Comparison of ENCODE assay signal across 24 mouse cellular contexts in the genomic region with DNA sequence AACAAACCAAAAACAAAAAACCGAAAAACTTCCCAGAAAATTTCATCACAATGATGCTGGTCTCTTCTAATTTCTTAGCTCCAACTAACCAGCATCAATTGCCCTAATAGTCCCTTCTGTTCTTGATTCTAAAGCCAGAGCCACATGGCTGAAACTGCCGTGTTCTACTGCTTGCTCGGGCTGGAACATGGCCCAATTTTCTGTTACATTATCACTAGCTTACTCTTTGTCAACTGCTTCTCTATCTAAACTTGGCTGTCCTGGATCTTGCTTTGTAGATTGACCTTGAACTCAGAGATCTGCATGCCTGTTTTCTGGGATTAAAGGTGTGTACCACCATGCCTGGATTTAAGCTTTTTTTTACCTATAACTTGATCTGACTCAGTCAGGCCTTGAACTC. TPM values are rescaled to one million over a fixed set of nuclear protein-coding genes. Genes with fewer than 3 reads are reported as not detected.
DNase-seq lines count a peak whose midpoint lies in the region; ATAC-seq lines count a peak whose summit lies in the region.
"Had no signal": no experiment of that assay in that cellular context is flagged by ENCODE, and none has a peak within 500 bp of the region (broad histone marks: within the 10 kb centered on the region; RNA-seq: fewer than 3 reads in every experiment).

No protein-coding gene starts in this region.

- H3K4me1 ChIP-seq in kidney, embryonic 16.5 days (ENCODE audit: insufficient read depth, low read length): peaks cover 3% of the 10 kb centered on the region; the same call in 1 of the 2 replicates
- no peaks in the 10 kb centered on the region for H3K4me1 ChIP-seq in midbrain, embryonic 11.5 days (ENCODE audit: control insufficient read depth, insufficient read depth, low read length)
- H3K4me1 ChIP-seq: hindbrain, embryonic 15.5 days had no signal

- H3K27me3 ChIP-seq in kidney, embryonic 16.5 days (ENCODE audit: insufficient read depth, low read length): no peaks in the 10 kb centered on the region
- H3K27me3 ChIP-seq in midbrain, embryonic 11.5 days (ENCODE audit: control insufficient read depth, insufficient read depth, low read length): no peaks in the 10 kb centered on the region
- H3K27me3 ChIP-seq: embryonic facial prominence, embryonic 13.5 days; forebrain, embryonic 12.5 days; forebrain, embryonic 15.5 days; hindbrain, embryonic 12.5 days; hindbrain, embryonic 15.5 days had no signal

- no peak overlapping the region for H3K9ac ChIP-seq in kidney, embryonic 16.5 days (replicated peaks; ENCODE audit: low read length)
- H3K9ac ChIP-seq in midbrain, embryonic 11.5 days (ENCODE audit: low read length): no peak overlapping the region
- H3K9ac ChIP-seq: embryonic facial prominence, embryonic 13.5 days; forebrain, embryonic 12.5 days; forebrain, embryonic 15.5 days; hindbrain, embryonic 12.5 days; hindbrain, embryonic 15.5 days had no signal

- H3K4me3 ChIP-seq in kidney, embryonic 16.5 days (ENCODE audit: low read length): no peak overlapping the region
- H3K4me3 ChIP-seq in midbrain, embryonic 11.5 days (ENCODE audit: low read depth, low read length): no peak overlapping the region
- H3K4me3 ChIP-seq: embryonic facial prominence, embryonic 10.5 days; embryonic facial prominence, embryonic 13.5 days; erythroblast, embryonic 14.5 days; forebrain, embryonic 12.5 days; forebrain, embryonic 15.5 days; heart, adult 2 months; hindbrain, embryonic 12.5 days; hindbrain, embryonic 15.5 days had no signal

- no peaks in the 10 kb centered on the region for H3K36me3 ChIP-seq in kidney, embryonic 16.5 days (ENCODE audit: insufficient read depth, low read length)
- no peaks in the 10 kb centered on the region for H3K36me3 ChIP-seq in midbrain, embryonic 11.5 days (ENCODE audit: control insufficient read depth, insufficient read depth, low read length)
- H3K36me3 ChIP-seq: embryonic facial prominence, embryonic 10.5 days; embryonic facial prominence, embryonic 13.5 days; forebrain, embryonic 12.5 days; forebrain, embryonic 15.5 days; hindbrain, embryonic 12.5 days; hindbrain, embryonic 15.5 days had no signal

- H3K4me2 ChIP-seq in kidney, embryonic 16.5 days (replicated peaks; ENCODE audit: low read depth, low read length): no peak overlapping the region
- no peak overlapping the region for H3K4me2 ChIP-seq in midbrain, embryonic 11.5 days
- H3K4me2 ChIP-seq: embryonic facial prominence, embryonic 13.5 days; forebrain, embryonic 12.5 days; forebrain, embryonic 15.5 days; heart, embryonic 11.5 days; hindbrain, embryonic 12.5 days; hindbrain, embryonic 15.5 days had no signal

- no peaks in the 10 kb centered on the region for H3K9me3 ChIP-seq in kidney, embryonic 16.5 days (ENCODE audit: low read length)
- no peaks in the 10 kb centered on the region for H3K9me3 ChIP-seq in midbrain, embryonic 11.5 days (ENCODE audit: control insufficient read depth, low read length)
- H3K9me3 ChIP-seq: embryonic facial prominence, embryonic 10.5 days; embryonic facial prominence, embryonic 13.5 days; forebrain, embryonic 12.5 days; forebrain, embryonic 15.5 days; hindbrain, embryonic 12.5 days; hindbrain, embryonic 15.5 days had no signal

- H3K27ac ChIP-seq in kidney, embryonic 16.5 days (ENCODE audit: low read length): no peak overlapping the region
- no peak overlapping the region for H3K27ac ChIP-seq in midbrain, embryonic 11.5 days (ENCODE audit: low read depth, low read length)
- H3K27ac ChIP-seq: embryonic facial prominence, embryonic 10.5 days; embryonic facial prominence, embryonic 13.5 days; forebrain, embryonic 12.5 days; forebrain, embryonic 15.5 days; heart, adult 2 months; hindbrain, embryonic 12.5 days; hindbrain, embryonic 15.5 days had no signal

- DNase-seq in heart, adult 11 months: peak; percentile 62
- no peak for DNase-seq in heart, adult 8-10 months (ENCODE audit: low spot score)
- peak; percentile 13 to 46 for DNase-seq in kidney, postnatal 36 days
- DNase-seq in midbrain, embryonic 11.5 days (ENCODE audit: low spot score, missing footprints): no peak
- DNase-seq: adrenal gland, adult 8-10 months; adrenal gland, postnatal 25 days; cerebellum, adult 11-12 months; cerebellum, adult 8-10 months; cerebellum, postnatal 10 days; cerebellum, postnatal 36 days; embryo, embryonic 11 days; gastrocnemius, postnatal 25 days; heart, adult 2 months had no signal

- WGBS in kidney, embryonic 16.5 days: 88% methylated on average over 3 of the region's 3 CpGs
- WGBS in midbrain, embryonic 11.5 days: 90% methylated on average over 3 of the region's 3 CpGs

- no peak for ATAC-seq in kidney, embryonic 16.5 days (ENCODE audit: low FRiP score, low TSS enrichment)
- ATAC-seq in megakaryocyte progenitor cell, adult 5-6 weeks (replicated peaks; ENCODE audit: poor library complexity): peak; percentile 70
- no peak for ATAC-seq in midbrain, embryonic 11.5 days (ENCODE audit: low FRiP score)
- ATAC-seq: activated CD4-positive, CD25-positive, alpha-beta regulatory T cell, adult 4 months; forebrain, embryonic 15.5 days had no signal

RNA-seq across cellular contexts. Expression of a gene that starts 13.2 kb away (rescaled TPM):
- total RNA-seq in heart, adult 8-10 months (2022): 10 to 100 TPM; 14.4 to 19.0 (median 16.0) TPM
- polyA plus RNA-seq in kidney, embryonic 16.5 days (2015; fragmentation: Nextera tagmentation; extraction: Ambion mirVana): 19.8 and 20.6 TPM in 2 replicates
- total RNA-seq in megakaryocyte progenitor cell, adult 5-6 weeks (2015): 32.6 and 46.3 TPM in 2 replicates
- 37.4 and 40.3 TPM in 2 replicates for total RNA-seq in megakaryocyte progenitor cell, adult 5-6 weeks (2017)
- 36.6 and 38.6 TPM in 2 replicates for polyA plus RNA-seq in midbrain, embryonic 11.5 days (2014; fragmentation: Nextera tagmentation; extraction: Ambion mirVana)

Comparison
In these comparisons a context has a peak if more than half of its experiments do, and no peak if none do; other contexts are left out.
1. DNase-seq: peak in heart, adult 11 months (single experiment) and kidney, postnatal 36 days (2 of 2); none in heart, adult 8-10 months (single experiment) and midbrain, embryonic 11.5 days (single experiment).